Comparison of ENCODE assay signal across 10 mouse cellular contexts in genomic region chr13:105011300-105011699, GRCm38 (mm10).
"Had no signal": no experiment of that assay in that cellular context is flagged by ENCODE, and none has a peak within 500 bp of the region (broad histone marks: within the 10 kb centered on the region; RNA-seq: fewer than 3 reads in every experiment).

No protein-coding gene starts in this region.

- ATAC-seq: lung, postnatal 0 days; midbrain, embryonic 13.5 days; midbrain, embryonic 15.5 days had no signal

- DNase-seq: lung, adult 2 months; lung, postnatal 14 days; lung, postnatal 36 days; right cerebral cortex, postnatal 14 days; thymus, adult 2 months; thymus, postnatal 25 days; thymus, postnatal 4 days had no signal
